Mouse (Mus musculus) lung, adult 2 months (tissue): ENCODE data around the gene H2al1e.

ENCODE experiments used
- CTCF ChIP-seq: fragments of 200-500 bp; IDR thresholded peaks from 2 replicates; pipeline ENCODE4 v1.5.1; 2011; ENCODE audit warnings: mild to moderate bottlenecking, low read length, control low read depth; ENCODE audit not compliant: insufficient read depth
- POLR2A ChIP-seq: fragments of 200-500 bp; IDR thresholded peaks from 2 replicates; pipeline ENCODE4 v1.6.1; 2011; ENCODE audit warnings: low read depth, mild to moderate bottlenecking, control low read depth, low read length, borderline replicate concordance; ENCODE audit errors: extremely low read depth

DNA sequence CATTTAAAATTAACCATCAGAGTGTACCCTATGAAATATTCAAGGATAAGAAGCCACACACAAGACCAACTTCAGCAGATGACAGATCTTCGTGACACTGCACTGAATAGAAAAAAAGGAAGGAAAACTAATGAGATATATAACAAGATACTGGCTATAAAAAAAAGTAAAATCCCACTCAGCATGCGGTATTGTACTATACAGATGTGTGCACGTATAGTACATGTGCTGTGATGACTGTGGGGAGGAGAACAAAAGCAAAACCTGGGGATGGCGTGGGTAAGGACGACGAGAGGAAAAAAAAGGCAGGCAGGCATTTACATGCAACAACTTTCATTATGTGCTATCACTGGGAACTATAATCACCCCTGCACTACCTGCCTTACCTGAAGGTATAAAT is 49.1 kb downstream of the H2al1e start:
- TF ChIP-seq POLR2A (no peak), CTCF (no peak)
